In genomic region chr16:31750526-31750925, GRCm38 (mm10) we compare ENCODE assay signal across 8 mouse cellular contexts.
DNase-seq lines count a peak whose midpoint lies in the region; ATAC-seq and TF ChIP-seq lines count a peak whose summit lies in the region.

No protein-coding gene starts in this region.

- H3K4me2 ChIP-seq in hindbrain, embryonic 14.5 days (replicated peaks), result no peak overlapping the region

- H3K4me3 ChIP-seq in hindbrain, embryonic 14.5 days (replicated peaks; ENCODE audit: low read length), result no peak overlapping the region
- H3K4me3 ChIP-seq in hindbrain, embryonic 10.5 days, result no peak overlapping the region
- H3K4me3 ChIP-seq in small intestine, adult 2 months (ENCODE audit: low read depth, low read length), result no peak overlapping the region

- TF ChIP-seq CTCF in small intestine, adult 2 months (IDR thresholded peaks at IDR 0.05; ENCODE audit: extremely low read depth, insufficient read length, insufficient replicate concordance, low read depth, low read length), result 0 out of 2 replicates have a peak, but pooled peaks have one; percentile 14

- no peak overlapping the region for H3K27ac ChIP-seq in hindbrain, embryonic 14.5 days
- H3K27ac ChIP-seq in hindbrain, embryonic 10.5 days, result no peak overlapping the region
- H3K27ac ChIP-seq in small intestine, adult 2 months (ENCODE audit: insufficient read depth, low read depth, low read length), result no peak overlapping the region

- no peaks in the 10 kb centered on the region for H3K27me3 ChIP-seq in hindbrain, embryonic 14.5 days (ENCODE audit: control insufficient read depth, insufficient read depth, low read length)
- no peaks in the 10 kb centered on the region for H3K27me3 ChIP-seq in hindbrain, embryonic 10.5 days (ENCODE audit: insufficient read depth, poor library complexity, severe bottlenecking)
- H3K27me3 ChIP-seq in small intestine, adult 2 months (ENCODE audit: control insufficient read depth, insufficient read depth, low read length), result no peaks in the 10 kb centered on the region

- 90% methylated on average over 1 of the region's 1 CpGs for WGBS in hindbrain, embryonic 14.5 days
- 85% methylated on average over 1 of the region's 1 CpGs for whole genome bisulfite sequencing in hindbrain, embryonic 10.5 days
- WGBS in small intestine, adult 2 months, result 82% methylated on average over 1 of the region's 1 CpGs

- no peak overlapping the region for H3K9ac ChIP-seq in hindbrain, embryonic 14.5 days

- no peaks in the 10 kb centered on the region for H3K9me3 ChIP-seq in hindbrain, embryonic 14.5 days (ENCODE audit: control insufficient read depth, low read length)
- H3K9me3 ChIP-seq in hindbrain, embryonic 10.5 days, result no peaks in the 10 kb centered on the region

- DNase-seq in hindbrain, embryonic 14.5 days (ENCODE audit: low spot score), result peak; percentile 80
- no peak for DNase-seq in hindbrain, embryonic 10.5 days (ENCODE audit: low spot score)
- peak; percentile 41 for DNase-seq in right cerebral cortex, postnatal 14 days
- no peak for DNase-seq in right cerebral cortex, adult 18-20 months
- DNase-seq in c-Kit-positive CD71-positive TER-119-positive erythroid progenitor cells, embryonic 14.5 days (ENCODE audit: low spot score), result peak; percentile 30
- no peak for DNase-seq in urinary bladder, postnatal 10 days (ENCODE audit: low spot score)
- DNase-seq in urinary bladder, postnatal 36 days (ENCODE audit: low spot score in 2 of 2), result no peak

- ATAC-seq in hindbrain, embryonic 14.5 days (ENCODE audit: low FRiP score), result no peak; the same call in 1 of the 2 replicates

- no peak for TF ChIP-seq POLR2A in small intestine, adult 2 months (IDR thresholded peaks at IDR 0.05; ENCODE audit: low read depth, low read length)

- no peaks in the 10 kb centered on the region for H3K4me1 ChIP-seq in hindbrain, embryonic 14.5 days (replicated peaks; ENCODE audit: control insufficient read depth, insufficient read depth, low read length)
- H3K4me1 ChIP-seq in hindbrain, embryonic 10.5 days (replicated peaks), result peaks cover 4% of the 10 kb centered on the region; the same call in 1 of the 2 replicates
- H3K4me1 ChIP-seq in small intestine, adult 2 months (ENCODE audit: control insufficient read depth, insufficient read depth, insufficient read length, low read length), result no peaks in the 10 kb centered on the region

- H3K36me3 ChIP-seq in hindbrain, embryonic 14.5 days (replicated peaks; ENCODE audit: control insufficient read depth, insufficient read depth), result no peaks in the 10 kb centered on the region
- peaks cover 18% of the 10 kb centered on the region for H3K36me3 ChIP-seq in hindbrain, embryonic 10.5 days
- H3K36me3 ChIP-seq in small intestine, adult 2 months (ENCODE audit: control insufficient read depth, insufficient read depth, low read length), result peaks cover 2% of the 10 kb centered on the region

Comparison
In these comparisons a context has a peak if more than half of its experiments do, and no peak if none do; other contexts are left out.
1. DNase-seq: peak in hindbrain, embryonic 14.5 days (single experiment), right cerebral cortex, postnatal 14 days (single experiment) and c-Kit-positive CD71-positive TER-119-positive erythroid progenitor cells, embryonic 14.5 days (single experiment); none in hindbrain, embryonic 10.5 days (single experiment), right cerebral cortex, adult 18-20 months (single experiment), urinary bladder, postnatal 10 days (single experiment) and urinary bladder, postnatal 36 days (0 of 2).